Mouse (Mus musculus) limb, embryonic 14.5 days (tissue): ENCODE measurements at regions not wholly inside any gene's neighbourhood (a gene's known extent, or its start where the extent isn't known, plus 50 kb on each side); places are given as distances from the start of the nearest gene placed in this dataset.

Experiments used
- ATAC-seq: fragments of 200-750 bp; cut with Nextera tagmentation; 2 replicates; pipeline ENCODE4 v1.8.0; 2017; ENCODE audit warnings: low read depth, moderate number of reproducible peaks, moderate TSS enrichment; ENCODE audit not compliant: low FRiP score
- DNase-seq: peaks from one replicate; pipeline ENCODE4 v3.0.0-alpha.2; 2015; ENCODE audit warnings: low spot score
- H3K27ac ChIP-seq: fragments of 300-500 bp; sonication (generic); replicated peaks from 2 replicates; pipeline ENCODE4 v1.5.1; 2014; ENCODE audit warnings: low read depth, mild to moderate bottlenecking, low read length, moderate library complexity, mixed read lengths
- H3K27me3 ChIP-seq: fragments of 300-500 bp; sonication (generic); 2 replicates; pipeline ENCODE4 v1.6.1; 2014; ENCODE audit warnings: low read length, mixed read lengths; ENCODE audit not compliant: control insufficient read depth, insufficient read depth
- H3K36me3 ChIP-seq: fragments of 300-500 bp; sonication (generic); 2 replicates; pipeline ENCODE4 v1.6.1; 2014; ENCODE audit warnings: mild to moderate bottlenecking, low read length, moderate library complexity, mixed read lengths; ENCODE audit not compliant: control insufficient read depth, insufficient read depth
- H3K4me1 ChIP-seq: fragments of 300-500 bp; sonication (generic); 2 replicates; pipeline ENCODE4 v1.6.1; 2014; ENCODE audit warnings: antibody characterized with exemption, low read length, mixed read lengths; ENCODE audit not compliant: control insufficient read depth, insufficient read depth
- H3K4me2 ChIP-seq: fragments of 300-500 bp; sonication (generic); replicated peaks from 2 replicates; pipeline ENCODE4 v1.6.1; 2014; ENCODE audit warnings: low read depth, mild to moderate bottlenecking, low read length, moderate library complexity; ENCODE audit not compliant: severe bottlenecking
- H3K4me3 ChIP-seq: fragments of 300-500 bp; sonication (generic); replicated peaks from 2 replicates; pipeline ENCODE4 v1.5.1; 2014; ENCODE audit warnings: low read length
- H3K9ac ChIP-seq: fragments of 300-500 bp; sonication (generic); 2 replicates; pipeline ENCODE4 v1.6.1; 2014; ENCODE audit warnings: mild to moderate bottlenecking, low read depth, low read length, moderate library complexity; ENCODE audit not compliant: severe bottlenecking
- H3K9me3 ChIP-seq: fragments of 300-500 bp; sonication (generic); 2 replicates; pipeline ENCODE4 v1.6.1; 2016; ENCODE audit warnings: low read length; ENCODE audit not compliant: control insufficient read depth
- POLR2A ChIP-seq: fragments of 200-500 bp; IDR thresholded peaks from 2 replicates; pipeline ENCODE4 v1.8.0; 2012; ENCODE audit warnings: inconsistent platforms, mild to moderate bottlenecking, moderate library complexity, borderline replicate concordance; ENCODE audit not compliant: insufficient read depth, insufficient read length; ENCODE audit errors: extremely low read depth
- WGBS: fragments of 180-500 bp; shearing (Covaris S2); extraction: QIAGEN DNeasy Blood & Tissue Kit; methylation state at CpG from one replicate; pipeline ENCODE4 v1.1.7; 2014; 5-methylcytosine and 5-hydroxymethylcytosine counted together

DNA sequence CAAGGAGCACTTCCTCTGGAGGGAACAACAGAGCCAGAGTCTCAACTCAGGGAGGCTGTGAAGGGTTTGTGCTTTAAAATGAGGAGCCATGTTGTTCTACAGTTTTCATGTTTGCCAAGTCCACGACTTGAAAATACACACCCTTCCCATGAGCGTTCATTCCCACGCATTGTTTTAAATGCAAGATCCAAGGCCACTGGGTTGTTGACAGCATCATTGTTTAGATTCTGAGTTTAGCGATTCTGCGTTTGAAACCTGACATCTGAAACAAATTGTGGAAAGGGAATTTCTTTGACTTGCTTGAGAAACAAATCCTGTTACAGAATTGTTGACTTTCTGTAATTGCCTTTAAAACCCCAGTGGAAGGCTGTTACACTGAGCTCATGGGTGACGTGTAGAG is 248.0 kb downstream of the Irs2 start:
- Histone ChIP-seq H3K4me2 (peak overlapping the region; percentile 36), H3K4me1 (peaks cover 28% of the 10 kb centered on the region), H3K4me3 (no peak overlapping the region), H3K9ac (peak overlapping the region; percentile 43; the same call in 1 of the 2 replicates), H3K27me3 (no peaks in the 10 kb centered on the region), H3K9me3 (no peaks in the 10 kb centered on the region), H3K36me3 (no peaks in the 10 kb centered on the region), H3K27ac (peak overlapping the region; percentile 82)
- WGBS = 39% methylated on average over 6 of the region's 6 CpGs
- ATAC-seq (no peak), DNase-seq (no peak)
- TF ChIP-seq POLR2A = no peak

DNA sequence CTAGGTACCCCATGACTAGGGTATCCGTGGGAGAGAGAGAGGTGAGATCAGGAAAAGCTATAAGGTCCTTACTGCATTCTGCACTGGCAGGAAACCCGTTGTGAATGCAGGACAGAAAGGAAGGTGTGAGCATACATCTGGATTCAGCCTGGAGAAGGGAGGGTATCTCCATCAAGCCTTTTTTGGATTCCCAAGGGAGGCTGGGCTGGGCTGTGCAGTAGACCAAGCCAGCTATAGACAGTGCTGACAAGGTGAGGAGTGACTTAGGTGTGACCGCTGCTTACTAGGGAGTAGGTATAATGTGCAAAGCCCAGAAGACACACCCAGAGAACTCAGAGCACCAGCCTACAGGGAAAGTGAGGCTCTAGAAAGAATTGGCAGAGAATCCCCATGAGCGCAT is 250.1 kb downstream of the Irs2 start:
- H3K27me3 ChIP-seq = no peaks in the 10 kb centered on the region
- no peak for ATAC-seq
- H3K4me1 ChIP-seq = peaks cover 28% of the 10 kb centered on the region
- H3K9me3 ChIP-seq = no peaks in the 10 kb centered on the region
- WGBS = 73% methylated on average over 4 of the region's 4 CpGs
- no peak overlapping the region for H3K9ac ChIP-seq
- H3K4me2 ChIP-seq = no peak overlapping the region
- no peak for TF ChIP-seq POLR2A
- no peak for DNase-seq
- no peak overlapping the region for H3K4me3 ChIP-seq
- no peaks in the 10 kb centered on the region for H3K36me3 ChIP-seq
- H3K27ac ChIP-seq = no peak overlapping the region

DNA sequence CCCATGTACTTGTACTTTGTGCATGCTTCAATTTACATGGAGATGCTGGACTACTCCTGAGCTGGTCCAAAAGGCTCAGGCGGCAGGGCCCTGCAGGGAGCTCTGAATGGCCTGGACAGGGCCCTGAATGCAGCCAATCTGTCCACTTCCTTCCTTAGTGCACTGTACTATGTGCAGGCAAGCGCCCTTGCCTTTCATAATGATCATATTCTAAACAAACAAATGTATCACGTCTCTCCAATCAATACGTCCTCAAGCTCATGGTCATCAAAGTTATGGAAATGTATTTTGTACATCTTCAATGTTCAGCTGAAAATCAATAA is 253.3 kb downstream of the Irs2 start:
- Histone ChIP-seq H3K4me1 (peaks cover 4% of the 10 kb centered on the region), H3K27me3 (no peaks in the 10 kb centered on the region), H3K36me3 (no peaks in the 10 kb centered on the region), H3K9ac (no peak overlapping the region), H3K4me2 (no peak overlapping the region), H3K9me3 (no peaks in the 10 kb centered on the region), H3K27ac (no peak overlapping the region), H3K4me3 (no peak overlapping the region)
- 80% methylated on average over 4 of the region's 4 CpGs for WGBS
- ATAC-seq (no peak), DNase-seq (no peak)
- TF ChIP-seq POLR2A = no peak

DNA sequence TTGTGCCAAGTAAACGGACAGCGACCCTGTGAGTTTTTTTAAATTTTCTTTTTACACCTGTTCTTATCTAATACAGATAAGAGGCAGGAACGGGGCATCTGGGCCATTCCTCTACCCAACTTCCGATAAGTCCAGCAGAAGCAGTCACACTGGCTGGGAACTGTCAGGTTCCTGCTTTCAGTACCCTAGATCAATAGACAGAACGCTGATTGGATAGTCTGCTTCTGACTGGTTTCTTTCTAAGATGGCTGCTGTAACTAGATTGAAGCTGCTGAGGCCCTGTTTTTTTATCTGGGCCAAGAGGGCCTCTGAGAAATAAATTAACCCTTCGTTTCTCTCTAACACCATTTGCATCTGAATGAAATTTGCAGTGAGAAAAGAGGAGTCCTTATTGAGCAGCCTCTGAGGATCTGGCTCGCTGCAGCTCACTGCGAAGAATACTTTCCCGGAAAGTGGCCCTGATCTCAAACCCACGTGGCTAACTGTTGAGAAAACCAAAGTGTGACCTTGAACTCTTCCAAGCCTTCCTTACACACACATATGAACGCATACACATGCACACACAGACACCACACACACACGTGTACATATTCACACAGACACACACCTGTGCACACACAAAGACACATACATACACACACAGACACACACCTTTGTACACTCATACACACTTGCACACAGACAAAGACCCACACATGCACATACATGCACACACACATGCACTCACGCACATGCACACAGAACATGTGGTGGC is 253.8 kb downstream of the Irs2 start:
- no peak for TF ChIP-seq POLR2A
- no peak for DNase-seq
- 81% methylated on average over 13 of the region's 13 CpGs for WGBS
- no peaks in the 10 kb centered on the region for H3K27me3 ChIP-seq
- H3K36me3 ChIP-seq = no peaks in the 10 kb centered on the region
- no peak for ATAC-seq
- H3K9ac ChIP-seq = no peak overlapping the region
- no peaks in the 10 kb centered on the region for H3K4me1 ChIP-seq
- H3K27ac ChIP-seq = no peak overlapping the region
- no peak overlapping the region for H3K4me3 ChIP-seq
- no peaks in the 10 kb centered on the region for H3K9me3 ChIP-seq
- H3K4me2 ChIP-seq = no peak overlapping the region

DNA sequence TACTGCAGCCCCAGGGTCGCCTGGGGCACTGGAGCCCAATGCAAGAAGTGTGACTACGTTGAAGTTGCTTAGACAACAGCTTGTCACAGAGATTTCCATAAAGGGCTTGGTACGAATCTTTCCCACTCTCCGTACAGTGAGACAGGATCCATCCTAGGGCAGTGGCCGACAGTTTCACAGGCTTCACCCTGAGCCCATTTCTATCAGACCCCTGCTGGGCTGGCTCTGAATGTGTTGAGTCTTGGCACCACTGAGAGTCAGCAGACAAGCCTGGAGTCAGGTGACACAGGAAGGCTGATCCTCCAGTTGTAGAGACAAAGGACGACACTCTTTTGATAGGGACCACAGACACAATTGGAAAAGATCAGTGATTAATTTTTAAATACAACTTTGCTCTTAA is 255.2 kb downstream of the Irs2 start:
- no peak overlapping the region for H3K4me2 ChIP-seq
- no peak overlapping the region for H3K27ac ChIP-seq
- H3K9ac ChIP-seq = no peak overlapping the region
- no peaks in the 10 kb centered on the region for H3K4me1 ChIP-seq
- DNase-seq (no peak), ATAC-seq (no peak)
- H3K9me3 ChIP-seq = no peaks in the 10 kb centered on the region
- no peak for TF ChIP-seq POLR2A
- no peaks in the 10 kb centered on the region for H3K27me3 ChIP-seq
- no peaks in the 10 kb centered on the region for H3K36me3 ChIP-seq
- no peak overlapping the region for H3K4me3 ChIP-seq
- 77% methylated on average over 6 of the region's 6 CpGs for WGBS
